Mouse (Mus musculus) cerebellum, adult 2 months (tissue): Measurements from ENCODE around the gene Dgcr2. TPM values are rescaled to one million over a fixed set of nuclear protein-coding genes. Genes with fewer than 3 reads are reported as not detected.

Experiments
- DNase-seq, 2 experiments: peaks; one replicate each; pipeline ENCODE4 v3.0.0; 2021
- H3K27ac ChIP-seq: fragments of 200-500 bp; 2 replicates; pipeline ENCODE4 v1.5.1; 2012; ENCODE audit warnings: low read length, control low read depth, inconsistent platforms; ENCODE audit not compliant: insufficient read depth
- H3K27me3 ChIP-seq: fragments of 200-500 bp; 2 replicates; pipeline ENCODE4 v1.6.1; 2012; ENCODE audit warnings: inconsistent platforms, mild to moderate bottlenecking, low read length, moderate library complexity; ENCODE audit not compliant: control insufficient read depth, insufficient read depth
- H3K4me1 ChIP-seq: fragments of 200-500 bp; 2 replicates; pipeline ENCODE4 v1.6.1; 2011; ENCODE audit warnings: low read length; ENCODE audit not compliant: control insufficient read depth, insufficient read depth
- H3K4me3 ChIP-seq: fragments of 200-500 bp; replicated peaks from 2 replicates; pipeline ENCODE3; 2011; ENCODE audit warnings: mild to moderate bottlenecking, low read depth, low read length, control low read depth; ENCODE audit not compliant: insufficient read depth
- CTCF ChIP-seq: fragments of 200-500 bp; IDR thresholded peaks from 2 replicates; pipeline ENCODE4 v1.5.1; 2011; ENCODE audit warnings: low read depth, mild to moderate bottlenecking, control low read depth, low read length, moderate library complexity, borderline replicate concordance; ENCODE audit not compliant: insufficient read depth
- POLR2A ChIP-seq: fragments of 200-500 bp; IDR thresholded peaks from 2 replicates; pipeline ENCODE4 v1.6.1; 2011; ENCODE audit warnings: low read length, control low read depth, borderline replicate concordance; ENCODE audit not compliant: insufficient read depth
- WGBS: fragments of 180-500 bp; shearing (Covaris S2); methylation state at CpG from one replicate; pipeline ENCODE4 v1.1.7; 2018; 5-methylcytosine and 5-hydroxymethylcytosine counted together
- polyA plus RNA-seq: library from polyadenylated mRNA; depleted of rRNA; stranded (reverse); fragments of >200 nt; gene quantifications from 2 replicates; pipeline ENCODE4 v1.2.3, GENCODE M21; 2012

Gene Dgcr2
- polyA plus RNA-seq, 1 experiment, result 145 TPM

GRCm38 (mm10) chr16:17922163-17922538, 23.8 kb upstream of the Dgcr2 start:
- WGBS, result under 1% methylated on average over 14 of the region's 14 CpGs
- Histone ChIP-seq H3K4me1 (peaks cover 6% of the 10 kb centered on the region; the same call in 1 of the 2 replicates), H3K27ac (peak overlapping the region; percentile 60; the same call in 1 of the 2 replicates), H3K4me3 (peak overlapping the region; percentile 88), H3K27me3 (no peaks in the 10 kb centered on the region)
- DNase-seq, result no peak
- no peak for TF ChIP-seq CTCF
- TF ChIP-seq POLR2A, result no peak

GRCm38 (mm10) chr16:17921325-17922162, 23.2 kb upstream of the Dgcr2 start:
- TF ChIP-seq CTCF (peak; percentile 62), POLR2A (peak; percentile 98)
- peak; percentile 96 to 97 for DNase-seq
- peak overlapping the region; percentile 74 for H3K27ac ChIP-seq
- peak overlapping the region; percentile 88 for H3K4me3 ChIP-seq
- no peaks in the 10 kb centered on the region for H3K27me3 ChIP-seq
- WGBS, result 1% methylated on average over 47 of the region's 47 CpGs
- H3K4me1 ChIP-seq, result peaks cover 6% of the 10 kb centered on the region; the same call in 1 of the 2 replicates

DNA sequence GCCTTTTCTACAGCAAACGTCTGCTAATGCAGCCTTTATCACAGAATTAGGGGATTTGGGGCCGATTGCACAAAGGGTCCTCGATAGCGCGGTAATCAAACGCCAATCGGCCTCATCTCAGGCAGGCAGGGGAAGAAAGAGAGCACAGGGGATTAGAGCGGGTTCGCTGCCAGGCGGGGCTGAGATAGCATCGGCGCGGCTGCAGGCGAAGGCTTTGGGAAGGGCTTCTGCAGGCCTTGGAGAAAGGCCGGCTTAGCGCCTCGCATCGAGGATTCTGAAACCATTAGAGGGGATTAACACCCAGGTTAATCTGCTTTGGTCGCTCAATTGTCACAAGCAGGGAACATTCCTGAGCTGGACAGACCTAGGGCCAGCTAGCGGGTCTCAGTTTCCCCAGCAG, 22.2 kb upstream of the Dgcr2 start:
- Histone ChIP-seq H3K4me3 (no peak overlapping the region), H3K27me3 (no peaks in the 10 kb centered on the region), H3K27ac (no peak overlapping the region), H3K4me1 (peaks cover 6% of the 10 kb centered on the region; the same call in 1 of the 2 replicates)
- no peak for TF ChIP-seq POLR2A
- no peak for TF ChIP-seq CTCF
- WGBS, result 25% methylated on average over 20 of the region's 20 CpGs
- DNase-seq, result no peak

DNA sequence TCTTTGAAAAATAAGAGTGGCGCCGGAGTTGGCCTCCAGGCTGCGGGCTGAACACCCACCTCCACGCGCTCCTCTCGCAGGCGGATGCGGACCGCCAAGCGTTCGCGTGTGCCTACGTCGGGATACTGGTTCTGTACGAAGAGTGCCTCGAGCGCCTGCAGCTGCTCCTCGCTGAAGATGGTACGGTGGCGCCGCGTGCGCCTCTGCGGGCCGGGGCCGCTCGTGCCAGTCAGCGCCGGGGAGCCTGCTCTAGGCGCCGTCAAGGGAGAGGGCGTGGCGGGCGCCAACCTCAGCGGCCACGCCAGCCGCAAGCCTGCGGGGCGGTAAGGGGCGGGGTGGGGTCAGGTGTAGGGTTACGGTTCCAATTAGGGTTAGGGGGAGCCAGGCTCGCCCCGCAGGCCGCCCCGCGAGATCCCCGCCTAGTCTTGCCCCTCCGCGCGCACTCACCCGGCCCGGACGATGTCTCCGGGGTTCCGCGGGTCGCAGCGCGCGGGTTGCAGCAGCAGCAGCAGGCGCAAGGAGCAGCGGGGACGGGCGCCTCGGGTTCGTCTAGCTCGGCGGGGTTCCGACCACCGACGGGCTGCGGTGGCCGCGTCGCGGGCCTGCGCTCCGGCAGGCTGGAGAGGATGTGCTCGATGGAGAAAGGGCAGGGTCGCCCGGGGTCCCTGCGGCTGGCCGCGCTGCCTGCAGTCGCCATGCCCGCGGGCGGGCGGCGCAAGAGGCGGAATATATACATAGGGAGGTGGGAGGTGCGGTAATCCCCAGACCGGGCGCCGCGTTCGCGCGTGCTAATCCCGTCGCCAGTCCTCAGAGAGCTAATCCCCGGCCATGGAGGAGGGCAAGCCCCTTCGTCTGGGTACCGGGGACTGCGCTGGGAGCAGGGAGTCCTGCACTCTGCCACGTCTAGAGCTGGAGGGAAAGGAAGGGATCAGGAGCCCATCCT, 16.2 kb upstream of the Dgcr2 start, which contains the start of gene Gsc2:
Gsc2 (minus strand) TSS at position 753 of the 943 bp plus-strand sequence.
- Histone ChIP-seq H3K4me3 (no peak within 1 kb of the TSS), H3K27me3 (peaks cover 2% of the 10 kb centered on the region; the same call in 1 of the 2 replicates)

DNA sequence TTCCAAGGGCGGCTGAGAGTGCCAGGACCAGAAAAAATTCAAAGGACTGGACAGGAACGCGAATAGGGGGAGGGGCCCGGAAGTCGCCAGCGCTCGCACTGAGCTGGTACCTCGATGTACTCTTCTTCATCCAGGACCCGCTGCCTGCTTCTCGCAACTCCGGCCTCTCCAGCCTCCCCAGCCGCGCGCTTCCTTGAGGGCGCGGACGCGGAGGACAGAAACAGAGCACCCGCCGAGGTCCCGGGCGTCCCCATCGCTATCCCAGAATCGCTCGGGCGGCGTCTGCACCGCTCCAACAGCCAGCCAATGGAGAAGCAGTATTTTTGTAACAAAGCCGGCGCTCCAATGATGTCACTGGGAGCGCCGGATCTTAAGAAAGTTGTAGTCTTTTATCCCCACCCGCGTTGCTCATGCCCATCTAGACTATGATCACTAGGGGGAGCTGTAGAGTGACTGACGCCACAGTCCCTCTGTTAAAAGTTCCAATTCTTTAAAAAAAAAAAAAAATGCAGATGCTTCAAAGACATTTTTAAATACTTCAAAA, 12.8 kb upstream of the Dgcr2 start, which contains the start of gene Ess2:
Ess2 (minus strand) TSS at position 297 of the 544 bp plus-strand sequence.
- H3K27ac ChIP-seq, result peak within 1 kb of the TSS; percentile 92
- no peaks in the 10 kb centered on the region; the same call in 1 of the 2 replicates for H3K4me1 ChIP-seq
- peak; percentile 92 to 95 for DNase-seq
- peak within 1 kb of the TSS; percentile 97 for H3K4me3 ChIP-seq
- peak; percentile 61; the same call in 1 of the 2 replicates for TF ChIP-seq POLR2A
- TF ChIP-seq CTCF, result peak; percentile 71; the same call in 1 of the 2 replicates
- WGBS, result under 1% methylated on average over 35 of the region's 35 CpGs
- peaks cover 2% of the 10 kb centered on the region; the same call in 1 of the 2 replicates for H3K27me3 ChIP-seq

More for the DNA sequence above, 16.2 kb upstream of the Dgcr2 start, which contains the start of gene Gsc2:
- WGBS, result 1% methylated on average over 106 of the region's 106 CpGs
- Histone ChIP-seq H3K4me1 (no peaks in the 10 kb centered on the region; the same call in 1 of the 2 replicates), H3K27ac (no peak within 1 kb of the TSS)
- no peak for DNase-seq
- no peak for TF ChIP-seq POLR2A
- TF ChIP-seq CTCF, result no peak

DNA sequence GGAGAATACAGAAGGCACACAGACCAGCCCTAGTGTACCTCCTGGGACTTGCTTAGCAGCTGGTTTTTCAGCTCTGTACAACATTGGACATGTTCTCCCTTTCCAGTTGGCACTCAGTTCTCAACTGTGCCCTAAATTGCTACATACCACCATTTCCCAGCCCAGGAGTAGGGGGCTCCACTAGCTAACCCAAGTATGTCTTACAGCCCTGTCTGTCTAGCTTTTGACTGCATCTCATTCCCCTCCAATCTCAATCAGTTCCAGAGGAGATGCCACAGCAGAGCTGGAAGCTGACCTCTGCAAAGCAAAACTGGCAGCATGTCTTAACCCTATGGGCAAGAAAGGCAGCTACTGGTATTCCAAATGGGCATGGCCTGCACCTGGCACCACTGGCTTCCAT, 2.3 kb downstream of the Dgcr2 start:
- Histone ChIP-seq H3K27ac (no peak overlapping the region), H3K27me3 (no peaks in the 10 kb centered on the region), H3K4me1 (peaks cover 16% of the 10 kb centered on the region; the same call in 1 of the 2 replicates), H3K4me3 (no peak overlapping the region)
- TF ChIP-seq POLR2A (no peak), CTCF (no peak)
- DNase-seq, result no peak

DNA sequence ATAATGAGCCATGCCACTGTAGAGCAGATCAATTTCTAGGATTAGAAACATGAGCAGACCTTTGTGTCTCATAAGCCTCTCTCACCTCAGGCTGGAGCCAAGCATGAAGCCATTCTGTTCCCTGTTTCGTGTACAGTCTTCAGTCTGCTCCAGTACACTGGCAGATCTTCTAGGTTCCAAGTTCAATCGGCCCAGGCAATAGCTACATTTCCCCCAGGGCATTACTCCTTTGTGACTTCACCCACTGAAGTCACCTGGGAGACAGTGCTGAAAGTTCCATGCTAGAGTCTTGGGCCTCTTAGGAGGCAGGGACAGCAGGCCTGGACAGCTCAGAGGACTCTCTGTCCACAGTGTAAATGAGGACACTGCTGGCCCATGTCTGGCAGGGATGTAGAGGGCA, 4.4 kb downstream of the Dgcr2 start, which contains the start of gene Tssk1:
Tssk1 (plus strand) TSS at position 301 of the 400 bp plus-strand sequence.
- Histone ChIP-seq H3K27ac (0 out of 2 replicates have a peak within 1 kb of the TSS, but pooled peaks have one; percentile 22), H3K27me3 (no peaks in the 10 kb centered on the region), H3K4me3 (no peak within 1 kb of the TSS), H3K4me1 (peaks cover 20% of the 10 kb centered on the region)
- TF ChIP-seq CTCF (no peak), POLR2A (no peak)
- 61% methylated on average over 2 of the region's 2 CpGs for WGBS
- no peak for DNase-seq
